Mouse (Mus musculus) kidney, postnatal 4 days (tissue): ENCODE data around the gene Tent5c.

Source experiments
- DNase-seq, 2 experiments: peaks; one replicate each; pipeline ENCODE4 v3.0.0; 2021; ENCODE audit warnings: mixed read lengths in 2 of 2

The Tent5c gene

GRCm38 (mm10) chr3:100489133-100490009, at the start of gene Tent5c:
TSS of gene Tent5c (minus strand) at chr3:100489324.
- peak; percentile 98 for DNase-seq

GRCm38 (mm10) chr3:100536686-100537085, 47.6 kb upstream of the Tent5c start:
- DNase-seq, result no peak

GRCm38 (mm10) chr3:100535902-100536301, 46.8 kb upstream of the Tent5c start:
- DNase-seq, result no peak

- DNase-seq, result no peak
These were observed 46.2 kb upstream of the Tent5c start for GRCm38 (mm10) chr3:100535298-100535697.

GRCm38 (mm10) chr3:100534394-100534793, 45.3 kb upstream of the Tent5c start:
- no peak for DNase-seq

GRCm38 (mm10) chr3:100533429-100533828, 44.3 kb upstream of the Tent5c start:
- no peak for DNase-seq

GRCm38 (mm10) chr3:100530919-100531318, 41.8 kb upstream of the Tent5c start:
- no peak for DNase-seq

GRCm38 (mm10) chr3:100530244-100530788, 41.2 kb upstream of the Tent5c start:
- DNase-seq, result no peak

GRCm38 (mm10) chr3:100522671-100523070, 33.5 kb upstream of the Tent5c start:
- no peak for DNase-seq

- DNase-seq, result no peak
These were observed 32.5 kb upstream of the Tent5c start for GRCm38 (mm10) chr3:100521626-100522025.

GRCm38 (mm10) chr3:100515754-100516141, 26.6 kb upstream of the Tent5c start:
- DNase-seq, result no peak

- DNase-seq, result no peak
These were observed 26.1 kb upstream of the Tent5c start for GRCm38 (mm10) chr3:100515093-100515753.

- DNase-seq, result no peak
These were observed 18.1 kb upstream of the Tent5c start for GRCm38 (mm10) chr3:100507174-100507573.

GRCm38 (mm10) chr3:100506715-100507114, 17.6 kb upstream of the Tent5c start:
- DNase-seq, result no peak

GRCm38 (mm10) chr3:100503882-100504281, 14.8 kb upstream of the Tent5c start:
- DNase-seq, result no peak

GRCm38 (mm10) chr3:100502516-100502915, 13.4 kb upstream of the Tent5c start:
- DNase-seq, result no peak

- DNase-seq, result no peak
These were observed 12.8 kb upstream of the Tent5c start for GRCm38 (mm10) chr3:100501899-100502298.

- no peak for DNase-seq
These were observed 7.0 kb upstream of the Tent5c start for GRCm38 (mm10) chr3:100496081-100496480.

- no peak for DNase-seq
These were observed 6.3 kb upstream of the Tent5c start for GRCm38 (mm10) chr3:100495456-100495855.

GRCm38 (mm10) chr3:100494912-100495311, 5.8 kb upstream of the Tent5c start:
- DNase-seq, result no peak

- DNase-seq, result no peak
These were observed 831 bp upstream of the Tent5c start for GRCm38 (mm10) chr3:100490010-100490300.

- DNase-seq, result peak; percentile 73 to 79
These were observed 632 bp downstream of the Tent5c start for GRCm38 (mm10) chr3:100488251-100489132.

GRCm38 (mm10) chr3:100487046-100487445, 2.1 kb downstream of the Tent5c start:
- DNase-seq, result no peak
